Mouse (Mus musculus) kidney, adult 2 months (tissue): ENCODE data around the gene Acvrl1. TPM values are rescaled to one million over a fixed set of nuclear protein-coding genes. Genes with fewer than 3 reads are reported as not detected.

Experiments used
- DNase-seq: peaks from one replicate; pipeline ENCODE4 v3.0.0; 2021
- H3K27ac ChIP-seq: fragments of 200-500 bp; 2 replicates; pipeline ENCODE4 v1.5.1; 2012; ENCODE audit warnings: low read depth, low read length, control low read depth, inconsistent platforms; ENCODE audit not compliant: insufficient read depth
- H3K27me3 ChIP-seq: fragments of 200-500 bp; replicated peaks from 2 replicates; pipeline ENCODE4 v1.6.1; 2012; ENCODE audit warnings: mild to moderate bottlenecking, moderate library complexity, low read length, inconsistent platforms; ENCODE audit not compliant: control insufficient read depth, insufficient read depth
- H3K36me3 ChIP-seq: fragments of 200-500 bp; 2 replicates; pipeline ENCODE4 v1.6.1; 2012; ENCODE audit warnings: mild to moderate bottlenecking, moderate library complexity, low read length, inconsistent platforms; ENCODE audit not compliant: control insufficient read depth, insufficient read depth
- H3K4me1 ChIP-seq: fragments of 200-500 bp; 2 replicates; pipeline ENCODE4 v1.6.1; 2011; ENCODE audit warnings: low read length; ENCODE audit not compliant: control insufficient read depth, insufficient read depth
- H3K4me3 ChIP-seq: fragments of 200-500 bp; 2 replicates; pipeline ENCODE4 v1.5.1; 2011; ENCODE audit warnings: mild to moderate bottlenecking, low read depth, low read length, control low read depth; ENCODE audit not compliant: insufficient read depth
- CTCF ChIP-seq: fragments of 200-500 bp; conservative IDR thresholded peaks from 2 replicates; pipeline ENCODE4 v1.5.1; 2011; ENCODE audit warnings: low read depth, mild to moderate bottlenecking, control low read depth, low read length, moderate library complexity, mixed read lengths; ENCODE audit not compliant: insufficient read depth, insufficient read length
- POLR2A ChIP-seq: fragments of 200-500 bp; IDR thresholded peaks from one replicate; pipeline ENCODE4 v1.6.1; 2011; ENCODE audit warnings: low read depth, low read length, control low read depth
- WGBS: fragments of 180-500 bp; shearing (Covaris S2); methylation state at CpG from one replicate; pipeline ENCODE4 v1.1.7; 2018; 5-methylcytosine and 5-hydroxymethylcytosine counted together
- polyA plus RNA-seq: library from polyadenylated mRNA; depleted of rRNA; stranded (reverse); fragments of >200 nt; gene quantifications from 2 replicates; pipeline ENCODE4 v1.2.3, GENCODE M21; 2012

Acvrl1 gene
- polyA plus RNA-seq, 1 experiment, result 34.1 TPM

DNA sequence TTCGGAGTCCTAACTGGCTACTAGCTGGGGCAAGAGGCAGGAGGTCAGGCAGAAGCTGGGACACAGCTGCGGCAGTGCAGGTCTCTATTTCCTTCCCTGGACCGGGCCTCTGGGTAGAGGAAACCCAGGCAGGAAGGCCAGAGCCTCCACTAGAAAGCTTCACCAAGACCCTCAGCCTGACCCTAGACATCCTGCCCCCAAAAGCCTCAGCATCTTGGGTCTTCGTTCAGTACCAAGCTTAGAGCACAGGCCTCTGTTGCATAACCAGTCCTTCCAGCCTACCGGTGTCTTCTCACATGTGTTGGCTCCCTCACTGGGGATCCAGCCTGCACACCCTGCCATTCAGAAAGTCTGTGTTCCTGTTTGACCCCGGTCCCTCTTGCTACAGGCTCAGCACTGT lies 4.4 kb downstream of the Acvrl1 start:
- 65% methylated on average over 6 of the region's 6 CpGs for whole genome bisulfite sequencing
- no peak for DNase-seq
- TF ChIP-seq CTCF (no peak), POLR2A (no peak)
- H3K27me3 ChIP-seq, result no peaks in the 10 kb centered on the region
- no peak overlapping the region for H3K4me3 ChIP-seq
- H3K36me3 ChIP-seq, result no peaks in the 10 kb centered on the region
- H3K27ac ChIP-seq, result peak overlapping the region; percentile 17; the same call in 1 of the 2 replicates
- H3K4me1 ChIP-seq, result peaks cover 2% of the 10 kb centered on the region

DNA sequence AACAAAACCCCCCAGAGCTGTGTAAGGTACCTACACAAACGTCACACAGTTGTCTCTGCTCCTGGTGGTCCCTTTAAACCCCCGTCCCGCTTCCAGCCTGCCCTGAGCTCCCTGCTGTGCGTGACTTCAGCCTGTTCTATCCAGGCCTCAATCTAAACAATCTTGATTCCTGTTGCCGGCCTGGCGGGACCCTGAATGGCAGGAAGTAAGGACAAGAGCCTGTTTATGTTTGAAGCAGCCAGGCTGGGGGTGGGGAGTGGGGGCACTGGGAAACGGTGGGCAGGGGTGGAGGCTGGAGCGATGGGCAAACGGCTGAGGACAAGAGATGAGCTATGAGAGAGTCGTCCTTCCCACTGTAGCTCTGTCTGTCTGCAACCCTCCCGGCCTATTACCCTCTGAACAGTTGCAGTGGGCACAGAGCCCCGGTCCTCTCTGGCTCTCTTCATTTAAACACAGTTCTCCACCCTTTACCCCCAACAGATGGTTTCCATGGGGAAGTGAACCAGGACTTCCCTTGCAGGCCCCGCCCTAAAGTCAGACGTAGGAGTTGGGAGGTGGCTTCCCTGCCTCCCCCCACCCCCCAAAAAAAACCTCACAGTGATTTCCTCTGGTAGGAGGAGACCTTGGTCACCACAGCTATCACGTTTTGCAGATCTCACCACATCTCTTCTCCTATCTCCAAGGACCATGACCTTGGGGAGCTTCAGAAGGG lies 5.8 kb downstream of the Acvrl1 start:
- no peaks in the 10 kb centered on the region for H3K36me3 ChIP-seq
- 52% methylated on average over 15 of the region's 15 CpGs for WGBS
- TF ChIP-seq CTCF (no peak), POLR2A (no peak)
- no peak overlapping the region for H3K27ac ChIP-seq
- no peak overlapping the region for H3K4me3 ChIP-seq
- H3K27me3 ChIP-seq, result no peaks in the 10 kb centered on the region
- DNase-seq, result no peak
- peaks cover 2% of the 10 kb centered on the region for H3K4me1 ChIP-seq

DNA sequence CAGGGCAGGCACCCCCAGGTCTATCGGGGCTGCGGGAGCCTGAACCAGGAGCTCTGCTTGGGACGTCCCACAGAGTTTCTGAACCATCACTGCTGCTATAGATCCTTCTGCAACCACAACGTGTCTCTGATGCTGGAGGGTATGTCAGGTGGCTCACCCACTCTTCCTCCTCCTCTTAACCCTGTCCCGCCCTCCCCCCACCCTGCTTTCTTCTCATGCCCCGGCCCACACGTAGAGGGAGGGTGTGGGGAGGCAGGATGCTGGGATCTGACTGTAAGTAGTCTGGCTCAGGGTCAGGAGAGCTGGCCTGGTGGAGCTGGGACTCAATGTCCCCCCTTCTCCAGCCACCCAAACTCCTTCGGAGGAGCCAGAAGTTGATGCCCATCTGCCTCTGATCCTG lies 7.1 kb downstream of the Acvrl1 start:
- no peak for DNase-seq
- TF ChIP-seq CTCF, result no peak
- TF ChIP-seq POLR2A, result no peak
- Histone ChIP-seq H3K27me3 (no peaks in the 10 kb centered on the region), H3K36me3 (no peaks in the 10 kb centered on the region), H3K4me3 (no peak overlapping the region), H3K27ac (no peak overlapping the region), H3K4me1 (peaks cover 6% of the 10 kb centered on the region)
- 71% methylated on average over 8 of the region's 8 CpGs for WGBS

DNA sequence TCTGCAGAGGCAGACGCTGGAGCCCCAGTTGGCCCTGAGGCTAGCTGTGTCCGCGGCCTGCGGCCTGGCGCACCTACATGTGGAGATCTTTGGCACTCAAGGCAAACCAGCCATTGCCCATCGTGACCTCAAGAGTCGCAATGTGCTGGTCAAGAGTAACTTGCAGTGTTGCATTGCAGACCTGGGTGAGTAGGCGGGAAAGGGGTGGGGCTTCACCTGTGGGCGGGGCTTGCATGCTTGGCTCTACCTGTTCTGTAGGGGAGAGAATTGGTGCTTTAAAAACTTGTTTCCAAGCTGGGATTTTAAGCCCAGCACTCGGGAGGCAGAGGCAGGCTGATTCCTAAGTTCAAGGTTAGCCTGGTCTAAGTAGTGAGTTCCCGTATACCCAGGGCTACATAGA lies 9.1 kb downstream of the Acvrl1 start:
- Histone ChIP-seq H3K36me3 (no peaks in the 10 kb centered on the region), H3K27me3 (no peaks in the 10 kb centered on the region), H3K4me3 (no peak overlapping the region), H3K27ac (no peak overlapping the region), H3K4me1 (peaks cover 10% of the 10 kb centered on the region)
- TF ChIP-seq CTCF, result no peak
- no peak for TF ChIP-seq POLR2A
- no peak for DNase-seq
- WGBS, result 84% methylated on average over 11 of the region's 11 CpGs

DNA sequence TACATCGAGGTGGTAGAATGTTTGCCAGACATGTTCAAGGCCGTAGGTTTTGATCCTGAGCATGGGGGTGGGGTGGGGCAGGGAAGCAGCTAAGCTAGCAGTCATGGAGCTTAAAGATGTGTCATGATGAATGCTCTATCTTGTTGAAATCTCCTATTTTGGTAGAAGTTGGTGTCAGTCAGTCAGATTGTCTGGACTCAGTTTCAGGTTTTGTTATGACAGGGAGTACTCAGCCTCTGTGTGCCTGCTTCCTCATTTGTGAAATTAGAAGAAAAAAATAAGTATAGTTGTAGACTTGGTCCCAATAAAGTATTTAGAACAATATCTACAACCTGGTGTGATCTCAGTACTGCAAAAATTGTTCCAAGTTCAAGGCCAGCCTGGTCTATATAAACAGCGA lies 10.4 kb downstream of the Acvrl1 start:
- H3K27me3 ChIP-seq, result no peaks in the 10 kb centered on the region

DNA sequence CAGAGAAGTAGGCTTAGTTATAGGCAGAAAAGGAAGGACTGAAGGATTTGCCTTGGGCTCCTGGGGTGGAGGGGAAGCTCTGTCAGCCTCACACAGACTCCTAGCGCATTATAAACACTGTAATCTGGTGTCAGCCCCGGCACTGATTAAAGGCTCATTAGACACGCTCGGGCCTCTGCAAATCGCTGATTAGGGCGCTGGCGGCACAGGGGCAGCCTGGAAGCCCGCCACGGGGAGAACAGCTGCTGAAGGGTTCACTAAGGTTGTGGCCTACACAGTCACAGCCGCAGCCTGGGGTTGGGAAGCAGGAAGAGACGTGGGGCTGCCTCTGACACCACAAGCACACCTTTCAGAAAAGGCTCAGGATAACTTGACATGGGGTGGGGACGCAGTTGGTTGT lies 11.6 kb downstream of the Acvrl1 start:
- H3K27me3 ChIP-seq, result no peaks in the 10 kb centered on the region

More for the DNA sequence above, 10.4 kb downstream of the Acvrl1 start:
- TF ChIP-seq CTCF (no peak), POLR2A (no peak)
- Histone ChIP-seq H3K36me3 (no peaks in the 10 kb centered on the region), H3K4me3 (no peak overlapping the region), H3K27ac (no peak overlapping the region), H3K4me1 (peaks cover 18% of the 10 kb centered on the region)
- no peak for DNase-seq
- 79% methylated on average over 3 of the region's 3 CpGs for WGBS

DNA sequence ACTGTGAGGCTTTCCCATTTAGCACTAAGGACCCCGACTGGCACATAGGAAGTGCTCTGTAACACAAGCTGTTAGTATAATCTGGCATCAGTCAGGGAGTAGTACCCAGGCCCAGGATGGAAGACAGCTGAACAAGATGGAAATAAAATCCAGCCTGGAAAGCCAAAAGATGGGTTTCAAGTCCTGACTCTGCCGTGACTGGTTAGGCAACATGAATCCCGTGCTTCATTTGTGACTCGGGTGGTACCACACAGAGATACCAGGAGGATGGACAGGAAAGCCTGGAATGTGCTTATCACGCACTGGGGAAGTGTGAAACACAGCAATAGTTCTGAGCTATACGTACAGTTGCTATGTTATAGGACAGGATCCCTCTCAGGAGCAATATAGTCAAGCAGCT lies 12.3 kb downstream of the Acvrl1 start:
- no peaks in the 10 kb centered on the region for H3K36me3 ChIP-seq
- H3K27me3 ChIP-seq, result no peaks in the 10 kb centered on the region
- DNase-seq, result no peak
- H3K4me3 ChIP-seq, result no peak overlapping the region
- TF ChIP-seq CTCF (no peak), POLR2A (no peak)
- WGBS, result 47% methylated on average over 6 of the region's 6 CpGs
- peaks cover 33% of the 10 kb centered on the region for H3K4me1 ChIP-seq
- no peak overlapping the region for H3K27ac ChIP-seq

More for the DNA sequence above, 11.6 kb downstream of the Acvrl1 start:
- no peak for TF ChIP-seq CTCF
- no peak for TF ChIP-seq POLR2A
- WGBS, result 23% methylated on average over 12 of the region's 12 CpGs
- Histone ChIP-seq H3K4me1 (peaks cover 30% of the 10 kb centered on the region), H3K27ac (no peak overlapping the region), H3K4me3 (no peak overlapping the region), H3K36me3 (no peaks in the 10 kb centered on the region)
- peak; percentile 62 for DNase-seq

DNA sequence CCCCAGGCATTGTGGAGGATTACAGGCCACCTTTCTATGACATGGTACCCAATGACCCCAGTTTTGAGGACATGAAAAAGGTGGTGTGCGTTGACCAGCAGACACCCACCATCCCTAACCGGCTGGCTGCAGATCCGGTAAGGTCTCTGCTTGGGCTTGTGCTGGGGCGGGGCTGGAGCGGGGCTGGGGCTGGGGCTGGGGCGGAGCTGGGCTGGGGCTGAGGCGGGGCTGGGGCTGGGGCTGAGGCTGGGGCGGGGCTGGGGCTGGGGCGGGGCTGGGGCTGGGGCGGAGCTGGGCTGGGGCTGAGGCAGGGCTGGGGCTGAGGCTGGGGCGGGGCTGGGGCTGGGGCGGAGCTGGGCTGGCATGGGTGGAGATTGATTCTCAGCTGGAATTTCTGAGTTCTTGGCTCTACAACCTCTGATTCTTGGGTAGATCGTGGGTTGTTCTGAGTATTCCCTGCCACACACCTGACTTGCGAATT lies 12.8 kb downstream of the Acvrl1 start:
- TF ChIP-seq POLR2A (no peak), CTCF (no peak)

More for the DNA sequence above, 12.8 kb downstream of the Acvrl1 start:
- Histone ChIP-seq H3K36me3 (no peaks in the 10 kb centered on the region), H3K4me1 (peaks cover 33% of the 10 kb centered on the region), H3K27ac (no peak overlapping the region), H3K4me3 (no peak overlapping the region), H3K27me3 (no peaks in the 10 kb centered on the region)
- 5% methylated on average over 14 of the region's 14 CpGs for WGBS
- peak; percentile 78 for DNase-seq
